Mouse (Mus musculus): Measurements from ENCODE around the gene St3gal5. TPM values are rescaled to one million over a fixed set of nuclear protein-coding genes. Genes with fewer than 3 reads are reported as not detected.
A peak's percentile ranks its signal among the peaks of the same experiment; 100 is the strongest.

Gene St3gal5
- polyA plus RNA-seq, 1 experiment from 2014 or later = 26.7 TPM

DNA sequence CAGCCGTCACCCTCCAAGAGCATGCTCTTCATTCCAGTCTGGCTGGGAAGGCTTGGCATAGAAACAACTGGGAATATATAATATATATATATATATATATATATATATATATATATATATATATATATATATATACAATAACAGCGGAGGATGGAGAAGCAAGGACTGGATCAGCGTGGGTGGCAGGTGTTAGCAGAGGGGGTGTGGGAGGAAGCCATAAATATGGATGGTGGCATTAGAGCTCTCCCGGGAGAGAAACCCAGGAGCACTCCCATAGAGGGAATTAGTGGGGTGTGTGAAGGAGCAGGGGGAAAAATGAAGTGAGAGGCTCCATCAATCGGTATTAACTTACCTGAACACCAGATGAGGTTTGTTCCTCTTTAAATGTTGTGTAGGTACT is 2.8 kb downstream of the St3gal5 start:
- Histone ChIP-seq H3K4me1 (peaks cover 36% of the 10 kb centered on the region), H3K27me3 (ENCODE audit: low read depth, poor library complexity, severe bottlenecking) (no peaks in the 10 kb centered on the region), H3K36me3 (no peaks in the 10 kb centered on the region), H3K27ac (no peak overlapping the region), H3K4me3 (no peak overlapping the region), H3K9me3 (replicated peaks) (no peaks in the 10 kb centered on the region)
- no peak for DNase-seq (ENCODE audit: low spot score)
- 77% methylated on average over 5 of the region's 5 CpGs for WGBS

DNA sequence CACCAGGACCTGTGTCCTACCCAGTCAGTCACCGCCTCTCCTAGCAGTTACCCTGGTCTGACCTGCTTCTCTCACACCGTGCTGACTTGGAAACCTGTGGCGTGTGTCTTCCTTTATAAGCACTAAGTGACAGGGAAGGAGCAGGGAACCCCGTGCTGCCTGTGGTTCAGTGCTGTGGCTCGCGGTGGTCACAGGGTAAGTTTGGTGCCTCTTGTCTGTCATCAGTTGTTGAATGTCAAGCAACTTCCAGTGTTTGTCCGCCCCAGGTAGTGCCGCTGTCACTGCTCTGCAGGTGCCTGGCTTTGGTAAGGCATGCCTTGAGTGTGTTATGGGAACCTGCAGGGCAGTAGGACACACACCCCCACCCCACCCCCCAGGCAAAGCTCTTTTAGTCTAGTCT is 3.5 kb downstream of the St3gal5 start:
- H3K4me1 ChIP-seq = peaks cover 36% of the 10 kb centered on the region
- no peak overlapping the region for H3K4me3 ChIP-seq
- WGBS = 82% methylated on average over 8 of the region's 8 CpGs
- H3K27me3 ChIP-seq (ENCODE audit: low read depth, poor library complexity, severe bottlenecking) = no peaks in the 10 kb centered on the region
- H3K36me3 ChIP-seq = 0 out of 2 replicates have a peak, but pooled peaks cover 2% of the 10 kb centered on the region
- H3K9me3 ChIP-seq (replicated peaks) = no peaks in the 10 kb centered on the region
- no peak for DNase-seq (ENCODE audit: low spot score)
- H3K27ac ChIP-seq = peak overlapping the region; percentile 8; the same call in 1 of the 2 replicates

DNA sequence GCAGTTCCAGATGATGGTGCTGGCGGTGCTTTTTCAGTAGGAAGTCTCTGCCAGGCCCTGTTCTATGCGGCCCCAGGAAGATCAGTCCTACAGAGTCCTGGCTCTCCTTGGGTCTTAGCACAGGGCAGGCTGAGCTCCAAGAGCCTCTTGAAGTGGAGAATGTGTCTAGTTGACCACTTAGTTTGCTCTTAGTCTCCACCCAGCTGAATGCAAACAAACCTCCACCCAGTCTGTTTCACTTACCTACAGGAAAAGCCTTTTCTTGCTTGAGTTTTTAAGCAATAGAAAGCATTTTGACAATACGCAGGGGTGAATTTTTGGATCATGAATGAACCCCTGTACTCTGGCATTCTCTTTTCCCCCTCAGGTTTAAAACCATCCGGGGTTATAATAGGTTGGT is 4.0 kb downstream of the St3gal5 start:
- 0 out of 2 replicates have a peak, but pooled peaks cover 2% of the 10 kb centered on the region for H3K36me3 ChIP-seq
- H3K27me3 ChIP-seq (ENCODE audit: low read depth, poor library complexity, severe bottlenecking) = no peaks in the 10 kb centered on the region
- DNase-seq (ENCODE audit: low spot score) = no peak
- H3K9me3 ChIP-seq (replicated peaks) = no peaks in the 10 kb centered on the region
- peak overlapping the region; percentile 8; the same call in 1 of the 2 replicates for H3K27ac ChIP-seq
- WGBS = 89% methylated on average over 4 of the region's 4 CpGs
- no peak overlapping the region for H3K4me3 ChIP-seq
- H3K4me1 ChIP-seq = peaks cover 33% of the 10 kb centered on the region

DNA sequence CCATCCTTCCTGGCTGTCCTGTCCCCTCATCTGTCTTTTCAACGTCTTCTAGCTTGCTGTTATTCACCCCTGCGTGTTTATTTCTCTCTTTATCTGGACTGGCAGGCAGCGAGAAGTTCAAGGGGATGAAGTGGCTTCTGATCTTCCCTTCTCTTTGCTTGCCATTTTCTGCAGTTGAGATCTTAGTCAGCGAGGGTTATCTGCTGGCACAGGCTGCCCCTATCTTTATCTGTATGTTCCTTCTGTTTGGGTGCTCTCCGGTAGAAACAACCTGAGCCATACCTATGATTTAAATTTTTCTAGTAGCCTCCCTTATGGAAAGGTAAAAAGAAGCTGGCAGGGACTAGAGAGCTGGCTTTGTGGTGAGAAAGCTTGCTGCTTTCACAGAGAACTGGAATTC is 4.7 kb downstream of the St3gal5 start:
- no peaks in the 10 kb centered on the region for H3K9me3 ChIP-seq (replicated peaks)
- 77% methylated on average over 5 of the region's 5 CpGs for WGBS
- DNase-seq (ENCODE audit: low spot score) = no peak
- no peak overlapping the region for H3K27ac ChIP-seq
- no peaks in the 10 kb centered on the region for H3K27me3 ChIP-seq (ENCODE audit: low read depth, poor library complexity, severe bottlenecking)
- no peak overlapping the region for H3K4me3 ChIP-seq
- H3K36me3 ChIP-seq = 0 out of 2 replicates have a peak, but pooled peaks cover 2% of the 10 kb centered on the region
- peaks cover 27% of the 10 kb centered on the region for H3K4me1 ChIP-seq

DNA sequence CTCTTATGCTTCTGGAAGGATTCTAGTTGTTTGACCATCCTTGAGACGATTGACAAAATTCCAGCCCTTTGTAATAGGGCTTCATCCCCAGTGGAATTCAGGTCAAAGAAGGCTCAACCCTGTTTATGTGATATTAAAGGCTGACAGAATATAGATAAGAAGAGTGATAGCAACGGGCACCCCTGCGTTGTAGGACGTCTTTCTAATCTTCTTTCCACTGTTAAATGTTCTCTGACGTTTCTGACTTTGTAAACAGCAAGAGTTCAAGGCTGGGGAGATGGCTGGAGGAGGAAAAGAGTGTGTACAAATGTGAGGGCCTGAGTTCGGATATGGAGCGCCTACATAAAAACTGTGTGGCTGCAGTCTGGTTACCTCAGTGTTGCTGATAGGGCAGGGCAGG is 7.1 kb downstream of the St3gal5 start:
- WGBS = 89% methylated on average over 7 of the region's 7 CpGs
- no peak for DNase-seq (ENCODE audit: low spot score)
- Histone ChIP-seq H3K4me3 (no peak overlapping the region), H3K27ac (no peak overlapping the region), H3K27me3 (ENCODE audit: low read depth, poor library complexity, severe bottlenecking) (no peaks in the 10 kb centered on the region), H3K36me3 (0 out of 2 replicates have a peak, but pooled peaks cover 2% of the 10 kb centered on the region), H3K4me1 (peaks cover 10% of the 10 kb centered on the region; the same call in 1 of the 2 replicates), H3K9me3 (replicated peaks) (no peaks in the 10 kb centered on the region)

DNA sequence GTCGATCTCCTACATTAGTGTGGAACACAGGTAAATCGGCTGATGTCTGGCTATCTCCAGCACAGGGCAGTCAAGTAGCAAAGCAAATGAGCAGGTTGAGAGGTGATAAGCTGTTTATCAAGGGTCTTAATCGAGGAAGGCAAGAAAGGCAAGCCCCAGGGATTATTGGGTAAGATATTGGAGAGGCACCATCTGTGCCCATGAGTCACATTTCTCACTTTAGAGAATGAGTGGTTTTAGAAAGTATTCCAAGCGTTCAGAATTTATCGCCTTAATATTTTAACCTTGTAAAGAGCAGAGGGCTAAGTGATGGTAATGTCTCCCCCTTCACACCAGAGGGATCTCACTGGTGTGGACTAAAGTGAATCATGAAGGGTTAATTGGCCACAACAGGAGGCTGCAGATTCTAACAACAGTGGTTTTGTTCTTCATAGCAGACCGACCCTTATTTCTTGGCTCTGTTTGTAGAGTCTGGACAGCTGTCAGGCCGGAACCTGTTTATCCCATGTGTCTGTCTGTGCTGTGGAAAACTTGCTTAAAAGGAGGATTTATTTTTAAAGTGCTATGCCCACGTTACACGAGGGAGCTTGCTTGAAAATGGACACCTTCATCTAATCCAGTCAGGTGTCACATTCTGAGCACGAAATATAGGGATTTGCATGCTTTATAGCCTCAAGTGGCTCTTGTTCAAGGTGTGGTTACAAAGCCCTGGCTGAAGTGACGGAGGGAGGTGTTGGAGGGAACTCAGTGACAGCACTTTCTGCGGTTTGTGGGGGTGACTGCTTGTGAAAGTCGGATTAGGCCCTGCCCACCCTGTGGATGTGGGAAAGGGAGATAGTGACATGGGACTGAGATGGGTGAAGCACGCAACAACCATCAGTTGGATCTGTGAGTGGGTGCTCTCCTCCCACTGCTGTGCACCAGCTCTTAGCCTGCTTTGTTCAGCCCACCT is 11.8 kb downstream of the St3gal5 start:
- 80% methylated on average over 14 of the region's 14 CpGs for WGBS
- Histone ChIP-seq H3K36me3 (0 out of 2 replicates have a peak, but pooled peaks cover 2% of the 10 kb centered on the region), H3K4me1 (peaks cover 11% of the 10 kb centered on the region), H3K27ac (no peak overlapping the region), H3K27me3 (ENCODE audit: low read depth, poor library complexity, severe bottlenecking) (no peaks in the 10 kb centered on the region), H3K4me3 (no peak overlapping the region), H3K9me3 (replicated peaks) (no peaks in the 10 kb centered on the region)
- DNase-seq (ENCODE audit: low spot score) = no peak

DNA sequence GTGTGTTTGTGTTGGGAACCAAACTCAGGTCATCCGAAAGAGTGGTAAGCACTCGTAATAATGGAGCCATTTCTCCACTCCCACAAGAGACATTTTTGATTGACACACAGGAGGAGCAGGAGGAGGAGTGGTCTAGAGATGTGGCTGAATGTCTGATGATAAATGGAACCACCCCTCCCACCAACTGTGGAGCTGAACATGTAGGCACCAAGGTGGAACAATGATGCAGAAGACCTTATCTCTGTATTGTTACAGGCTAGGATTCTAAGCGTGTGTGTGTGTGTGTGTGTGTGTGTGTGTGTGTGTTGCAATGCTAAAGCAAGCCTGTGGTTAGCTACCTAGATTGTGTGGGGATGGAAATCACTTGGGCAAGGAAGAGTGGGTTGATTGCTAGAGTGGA is 13.2 kb downstream of the St3gal5 start:
- DNase-seq (ENCODE audit: low spot score) = no peak
- no peaks in the 10 kb centered on the region for H3K9me3 ChIP-seq (replicated peaks)
- peaks cover 11% of the 10 kb centered on the region for H3K4me1 ChIP-seq
- 0 out of 2 replicates have a peak, but pooled peaks cover under 1% of the 10 kb centered on the region for H3K36me3 ChIP-seq
- H3K27ac ChIP-seq = no peak overlapping the region
- H3K4me3 ChIP-seq = no peak overlapping the region
- 84% methylated on average over 3 of the region's 3 CpGs for WGBS
- H3K27me3 ChIP-seq (ENCODE audit: low read depth, poor library complexity, severe bottlenecking) = no peaks in the 10 kb centered on the region

DNA sequence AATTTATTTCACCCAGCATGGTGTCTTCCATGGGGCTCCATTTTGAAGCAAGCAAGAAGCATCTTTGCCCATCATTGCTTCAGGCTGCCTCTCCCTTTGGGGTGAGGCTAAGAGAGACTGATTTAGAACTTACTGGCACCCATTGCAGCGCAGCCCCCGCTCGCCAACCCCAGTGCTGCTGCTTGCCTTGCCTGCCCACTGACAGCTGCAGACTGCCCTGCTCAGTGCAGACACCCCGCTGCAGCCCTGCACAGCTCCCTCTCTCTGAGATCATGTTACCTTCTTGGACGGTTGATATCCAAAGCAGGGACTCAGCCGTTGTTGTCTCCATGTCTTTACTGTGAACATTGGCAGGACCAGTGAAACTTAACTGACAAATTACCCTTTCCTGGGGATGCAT is 15.2 kb downstream of the St3gal5 start:
- Histone ChIP-seq H3K36me3 (no peaks in the 10 kb centered on the region), H3K27me3 (ENCODE audit: low read depth, poor library complexity, severe bottlenecking) (no peaks in the 10 kb centered on the region), H3K4me1 (peaks cover 11% of the 10 kb centered on the region), H3K4me3 (no peak overlapping the region), H3K27ac (no peak overlapping the region), H3K9me3 (replicated peaks) (no peaks in the 10 kb centered on the region)
- WGBS = 26% methylated on average over 6 of the region's 6 CpGs
- no peak for DNase-seq (ENCODE audit: low spot score)

DNA sequence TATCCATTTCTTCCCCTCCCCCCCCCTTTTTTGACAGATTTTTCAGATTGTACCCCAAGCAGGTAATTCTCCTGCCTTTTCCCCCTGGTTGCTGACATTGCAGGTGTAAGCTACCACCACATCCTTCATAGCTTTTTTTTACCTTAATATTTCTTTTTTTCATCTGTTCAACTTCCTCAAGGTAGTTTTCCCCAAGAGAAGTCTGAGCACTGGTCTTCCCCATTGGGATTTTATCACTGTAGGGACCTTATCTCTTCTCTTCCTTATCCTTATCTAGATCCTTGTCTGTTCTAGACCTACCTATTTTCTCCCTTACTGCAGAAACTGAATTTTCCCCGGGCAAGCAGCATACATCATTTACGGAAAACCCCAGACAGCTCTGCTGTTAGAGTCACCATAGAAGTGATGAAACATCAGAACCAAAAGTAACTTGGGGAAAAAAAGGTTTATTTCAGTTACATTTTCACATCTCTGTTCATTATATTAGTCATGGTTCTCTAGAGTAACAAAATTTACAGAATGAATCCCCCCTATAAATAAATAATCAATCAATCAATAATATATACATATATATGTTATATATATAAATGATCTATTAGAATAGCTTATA is 15.8 kb downstream of the St3gal5 start:
- H3K4me1 ChIP-seq = peaks cover 11% of the 10 kb centered on the region
- H3K27ac ChIP-seq = no peak overlapping the region
- 89% methylated on average over 2 of the region's 2 CpGs for WGBS
- no peak for DNase-seq (ENCODE audit: low spot score)
- no peaks in the 10 kb centered on the region for H3K27me3 ChIP-seq (ENCODE audit: low read depth, poor library complexity, severe bottlenecking)
- no peaks in the 10 kb centered on the region for H3K9me3 ChIP-seq (replicated peaks)
- no peak overlapping the region for H3K4me3 ChIP-seq
- H3K36me3 ChIP-seq = no peaks in the 10 kb centered on the region

DNA sequence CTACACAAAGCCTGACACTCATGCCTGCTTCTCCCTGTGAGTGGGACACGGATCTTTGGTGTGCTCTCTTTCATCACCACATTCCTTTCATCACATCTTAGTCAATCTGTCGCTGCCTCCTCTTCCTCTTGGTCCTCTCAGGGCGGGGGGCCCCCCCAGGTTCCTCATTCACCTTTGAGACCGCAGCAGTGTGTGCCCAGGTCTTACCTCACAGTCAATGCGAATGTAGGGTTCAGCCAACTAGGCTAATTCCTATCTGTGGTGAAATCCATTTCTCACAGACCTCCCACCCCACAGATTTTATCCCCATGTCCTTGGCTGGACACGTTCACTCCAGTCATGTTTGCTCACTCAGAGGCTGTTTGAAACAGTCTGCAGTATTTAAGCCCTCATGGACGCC is 17.5 kb downstream of the St3gal5 start:
- H3K4me1 ChIP-seq = peaks cover 8% of the 10 kb centered on the region
- no peak overlapping the region for H3K4me3 ChIP-seq
- WGBS = 90% methylated on average over 7 of the region's 7 CpGs
- H3K36me3 ChIP-seq = no peaks in the 10 kb centered on the region
- DNase-seq (ENCODE audit: low spot score) = no peak
- H3K9me3 ChIP-seq (replicated peaks) = no peaks in the 10 kb centered on the region
- H3K27ac ChIP-seq = no peak overlapping the region
- H3K27me3 ChIP-seq (ENCODE audit: low read depth, poor library complexity, severe bottlenecking) = no peaks in the 10 kb centered on the region

DNA sequence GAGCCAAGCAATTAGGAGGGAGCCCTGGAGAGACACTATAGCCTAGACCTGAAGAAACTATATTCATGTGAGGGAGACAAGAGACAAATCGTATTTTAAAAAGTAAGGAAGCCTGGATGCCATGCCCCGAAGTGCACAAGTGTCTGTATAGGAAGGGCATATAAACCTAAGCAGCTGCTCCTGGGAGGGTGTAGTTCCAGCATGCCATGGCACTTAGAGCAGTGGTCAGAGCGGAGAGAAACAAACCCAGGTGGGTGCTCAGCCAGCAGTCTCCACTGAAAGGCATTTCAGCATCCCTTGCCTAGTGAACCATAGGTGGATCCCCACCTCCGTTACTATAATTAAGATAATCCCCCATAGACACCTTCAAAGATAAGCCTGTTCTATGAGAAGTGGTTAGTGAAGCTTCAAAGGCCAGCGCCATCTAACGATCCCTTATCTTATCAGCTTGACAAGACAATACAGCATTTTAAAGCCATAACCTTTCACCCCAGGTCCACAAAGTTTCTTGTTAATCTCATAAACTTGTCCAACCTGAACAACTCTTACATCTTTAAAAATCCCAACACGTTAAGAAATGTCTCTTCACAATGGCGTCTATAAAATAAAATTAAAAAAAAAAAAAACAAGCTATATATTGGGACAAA is 20.1 kb downstream of the St3gal5 start:
- H3K27ac ChIP-seq = no peak overlapping the region
- H3K27me3 ChIP-seq (ENCODE audit: low read depth, poor library complexity, severe bottlenecking) = no peaks in the 10 kb centered on the region
- no peaks in the 10 kb centered on the region for H3K36me3 ChIP-seq
- 53% methylated on average over 8 of the region's 8 CpGs for WGBS
- peaks cover 5% of the 10 kb centered on the region for H3K4me1 ChIP-seq
- no peaks in the 10 kb centered on the region for H3K9me3 ChIP-seq (replicated peaks)
- no peak for DNase-seq (ENCODE audit: low spot score)
- no peak overlapping the region for H3K4me3 ChIP-seq

DNA sequence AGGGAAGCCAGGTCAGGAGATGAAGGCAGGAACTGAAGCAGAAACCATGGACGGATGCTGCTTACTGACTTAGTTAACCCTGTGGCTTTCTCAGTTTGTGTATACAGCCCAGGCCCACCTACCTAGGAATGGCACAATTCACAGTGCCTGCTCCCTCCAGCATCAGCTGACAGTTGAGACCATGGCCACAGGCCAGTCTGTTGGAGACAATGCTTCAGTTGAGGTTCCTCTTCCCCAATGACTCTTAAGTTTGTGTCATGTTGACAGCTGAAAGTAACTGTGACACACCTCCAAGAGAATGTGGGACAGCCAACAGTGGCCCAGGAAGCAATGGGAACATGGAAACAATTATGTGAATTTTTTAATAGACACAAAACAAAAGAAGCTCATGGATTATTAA is 22.5 kb downstream of the St3gal5 start:
- Histone ChIP-seq H3K27me3 (ENCODE audit: low read depth, poor library complexity, severe bottlenecking) (no peaks in the 10 kb centered on the region), H3K4me3 (no peak overlapping the region), H3K27ac (no peak overlapping the region), H3K9me3 (replicated peaks) (no peaks in the 10 kb centered on the region), H3K36me3 (0 out of 2 replicates have a peak, but pooled peaks cover 2% of the 10 kb centered on the region), H3K4me1 (no peaks in the 10 kb centered on the region)
- no peak for DNase-seq (ENCODE audit: low spot score)
- WGBS = 86% methylated on average over 1 of the region's 1 CpGs

DNA sequence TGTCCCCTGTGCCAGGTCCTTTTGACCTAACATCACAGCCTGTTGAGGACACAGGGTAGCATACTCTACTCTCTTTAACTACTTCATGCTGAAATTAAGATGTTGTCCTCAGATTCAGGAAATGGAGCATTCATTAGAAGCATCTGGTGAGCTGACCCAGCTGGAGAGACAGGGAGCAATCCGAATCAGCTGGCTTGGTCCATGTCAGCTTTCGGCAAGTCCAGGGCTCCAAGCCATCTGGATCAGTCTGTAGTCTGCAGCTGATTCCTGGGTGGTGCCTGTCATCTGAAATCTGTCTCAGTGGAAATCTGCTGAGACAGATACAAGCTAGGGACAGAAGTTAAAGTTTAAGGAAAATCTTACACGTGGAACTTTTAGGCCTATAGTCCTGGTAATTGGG is 23.9 kb downstream of the St3gal5 start:
- 57% methylated on average over 3 of the region's 3 CpGs for WGBS
- H3K27ac ChIP-seq = no peak overlapping the region
- no peak overlapping the region for H3K4me3 ChIP-seq
- no peak for DNase-seq (ENCODE audit: low spot score)
- no peaks in the 10 kb centered on the region for H3K27me3 ChIP-seq (ENCODE audit: low read depth, poor library complexity, severe bottlenecking)
- no peaks in the 10 kb centered on the region for H3K9me3 ChIP-seq (replicated peaks)
- 0 out of 2 replicates have a peak, but pooled peaks cover 2% of the 10 kb centered on the region for H3K36me3 ChIP-seq
- H3K4me1 ChIP-seq = no peaks in the 10 kb centered on the region

Measured in limb, embryonic 10.5 days (tissue).